Mouse (Mus musculus): ENCODE results near the gene Fut1. TPM values are rescaled to one million over a fixed set of nuclear protein-coding genes. Genes with fewer than 3 reads are reported as not detected.

The Fut1 gene
- total RNA-seq, 2 experiments from 2014 or later = not detected

- DNase-seq = no peak
Measured at GRCm38 (mm10) chr7:45598960-45599879, 17.9 kb upstream of the Fut1 start.

DNA sequence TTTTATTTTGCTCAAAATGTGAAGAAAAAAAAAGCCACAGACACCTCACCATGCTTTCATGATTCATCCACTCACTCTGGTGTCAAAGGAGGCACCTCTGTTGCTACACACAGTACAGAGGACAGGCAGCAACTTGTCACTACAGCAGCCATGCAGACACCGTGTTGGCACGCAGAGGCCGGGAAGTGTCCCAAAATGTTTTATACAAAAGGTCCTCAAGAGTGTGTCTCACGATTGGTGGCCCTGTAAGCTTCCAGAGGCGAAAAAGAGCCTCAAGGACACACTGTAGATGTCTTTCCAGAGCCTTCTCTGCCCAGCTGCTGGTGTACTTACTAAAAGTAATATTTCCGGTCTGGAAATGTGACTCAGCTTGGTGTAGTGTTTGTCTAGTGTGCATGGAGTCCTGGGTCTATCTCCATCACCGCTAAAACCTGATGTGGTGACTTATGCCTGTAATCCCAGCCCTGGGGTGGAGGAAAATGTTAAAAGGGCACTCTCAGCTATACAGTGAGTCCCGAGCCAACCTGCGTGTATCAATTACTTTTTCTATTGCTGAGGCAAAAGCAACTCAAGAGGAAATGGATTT, 11.3 kb upstream of the Fut1 start:
- DNase-seq = no peak

DNA sequence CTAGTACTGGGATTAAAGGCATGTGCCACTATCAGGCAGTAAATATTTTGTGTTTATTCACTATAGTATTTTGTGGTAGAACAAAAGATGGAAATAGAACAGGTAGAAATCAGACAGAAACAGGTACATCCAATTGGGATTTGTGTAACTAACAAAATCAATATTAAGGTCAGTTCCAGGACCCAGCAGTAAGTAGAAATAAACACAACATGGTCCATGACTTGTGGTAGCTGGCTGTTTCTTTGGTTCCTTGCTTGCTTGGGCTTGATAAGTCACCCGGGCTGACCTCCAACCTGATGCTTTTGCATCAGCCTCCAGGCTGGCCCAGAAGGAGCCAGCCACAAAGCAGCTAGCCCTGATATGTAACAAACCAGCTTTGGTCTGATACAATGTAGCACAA, 7.6 kb upstream of the Fut1 start:
- DNase-seq = no peak

GRCm38 (mm10) chr7:45616277-45616676, 812 bp upstream of the Fut1 start:
- peak in 1 of 2 experiments; percentile 27 for DNase-seq

DNA sequence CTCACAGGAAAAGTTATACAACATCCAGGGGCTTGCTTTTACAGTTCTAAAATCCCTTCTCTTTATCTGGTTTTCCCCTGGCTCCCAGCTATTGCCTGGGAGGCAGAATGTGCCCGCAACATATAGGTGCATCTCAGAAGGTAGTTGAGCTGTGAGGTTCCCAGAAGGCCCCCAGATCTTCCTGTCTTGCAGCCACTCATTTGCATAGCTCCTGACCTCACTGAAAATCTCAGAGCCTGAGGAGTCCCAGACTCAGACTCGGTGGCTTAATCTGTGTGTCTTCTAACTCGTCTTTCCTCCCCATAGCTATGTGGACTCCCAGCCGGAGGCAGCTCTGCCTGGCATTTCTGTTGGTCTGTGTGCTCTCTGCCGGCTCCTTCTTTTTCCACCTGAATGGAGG, 1.2 kb downstream of the Fut1 start:
- DNase-seq = no peak

DNA sequence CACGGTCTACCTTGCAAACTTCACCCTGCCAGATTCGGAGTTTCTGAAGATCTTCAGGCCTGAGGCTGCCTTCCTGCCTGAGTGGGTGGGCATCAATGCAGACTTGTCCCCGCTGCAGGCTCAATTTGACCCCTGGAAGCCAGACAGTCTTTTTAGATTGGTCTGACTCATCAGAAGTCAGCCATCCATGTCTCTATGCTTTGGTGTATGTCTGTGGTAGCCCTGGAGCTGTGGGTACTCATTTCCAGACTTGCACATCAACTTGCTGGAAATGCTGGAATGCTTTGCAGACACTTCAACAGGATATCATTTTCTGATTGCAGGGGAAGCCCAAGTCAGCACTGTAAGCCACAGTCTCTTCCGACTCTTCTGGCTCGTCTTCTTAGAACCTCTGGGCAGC, 2.5 kb downstream of the Fut1 start:
- no peak for DNase-seq

DNA sequence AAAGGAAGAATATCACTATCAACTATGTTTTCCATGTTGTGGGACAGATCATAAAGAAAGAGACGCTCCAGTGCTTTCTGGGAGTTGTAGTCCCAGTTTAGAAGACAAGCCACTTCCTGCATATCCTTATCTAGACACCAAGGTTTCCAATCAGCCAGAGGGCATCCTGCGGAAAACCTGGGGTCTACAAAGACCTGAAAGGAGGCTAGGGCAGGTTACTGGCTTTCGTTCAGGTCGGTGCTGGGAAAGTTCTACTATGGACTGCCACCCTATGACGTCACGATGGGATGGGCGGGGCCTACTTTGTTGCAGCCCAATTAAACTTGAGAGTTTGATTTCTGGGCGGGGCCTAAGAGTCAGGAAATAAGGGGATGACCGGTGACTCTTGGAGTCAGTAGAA, 4.4 kb downstream of the Fut1 start, which contains the start of gene Izumo1:
Gene Izumo1 (plus strand): TSS at position 369 of the 400 bp plus-strand sequence.
- DNase-seq = peak; percentile 52 to 60

- DNase-seq = no peak
Measured at GRCm38 (mm10) chr7:45623507-45623906, 6.4 kb downstream of the Fut1 start.

GRCm38 (mm10) chr7:45624718-45625117, 7.6 kb downstream of the Fut1 start:
- no peak for DNase-seq

- no peak for DNase-seq
Measured at GRCm38 (mm10) chr7:45625481-45625880, 8.4 kb downstream of the Fut1 start.

DNA sequence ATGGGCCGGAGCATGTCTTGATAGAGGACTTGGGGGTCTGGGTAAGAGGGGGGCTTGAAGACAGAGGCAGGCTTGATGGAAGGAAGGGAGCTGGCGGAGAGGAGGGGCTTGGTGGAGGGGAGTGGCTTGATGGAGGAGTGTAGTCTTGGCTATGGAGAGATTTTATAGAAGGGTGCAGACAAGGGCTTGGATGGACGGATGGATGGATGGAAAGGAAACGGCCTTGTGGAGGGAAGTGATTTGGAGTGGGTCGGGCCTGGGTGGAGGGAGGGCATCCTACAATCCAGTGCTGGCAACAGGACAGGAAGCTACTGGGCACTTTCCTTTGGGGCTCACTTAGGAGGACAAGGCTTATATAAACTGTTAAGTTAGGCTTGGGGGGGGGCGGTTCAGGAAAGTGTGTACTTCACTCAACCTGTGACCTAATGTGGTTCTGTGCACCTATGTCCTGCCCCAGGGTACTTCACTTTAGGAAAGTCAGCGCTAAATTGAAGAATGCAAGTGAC, 9.5 kb downstream of the Fut1 start:
- DNase-seq = no peak

DNA sequence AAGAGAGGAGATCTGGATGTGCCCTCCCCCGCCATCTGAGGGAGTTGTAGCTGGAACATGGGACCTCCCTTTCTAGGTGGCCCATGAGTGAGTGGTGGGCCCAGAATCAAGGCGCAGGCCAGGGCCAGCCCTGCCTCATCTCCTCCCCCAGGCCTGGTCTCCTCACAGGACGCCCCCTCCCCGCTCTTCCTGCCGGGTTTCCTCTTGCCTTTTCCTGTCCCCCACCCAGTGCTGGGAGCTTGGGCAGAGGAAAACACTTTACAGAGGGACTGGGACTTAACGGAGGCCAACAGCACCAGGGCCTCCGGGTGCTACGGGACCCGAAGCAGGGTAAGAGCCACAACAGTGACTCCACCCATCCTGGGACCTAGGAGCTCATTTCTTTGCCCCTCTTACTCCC, 10.2 kb downstream of the Fut1 start, which contains the start of gene Rasip1:
Gene Rasip1 (plus strand): TSS at position 228 of the 400 bp plus-strand sequence.
- peak; percentile 68 to 87 for DNase-seq

DNA sequence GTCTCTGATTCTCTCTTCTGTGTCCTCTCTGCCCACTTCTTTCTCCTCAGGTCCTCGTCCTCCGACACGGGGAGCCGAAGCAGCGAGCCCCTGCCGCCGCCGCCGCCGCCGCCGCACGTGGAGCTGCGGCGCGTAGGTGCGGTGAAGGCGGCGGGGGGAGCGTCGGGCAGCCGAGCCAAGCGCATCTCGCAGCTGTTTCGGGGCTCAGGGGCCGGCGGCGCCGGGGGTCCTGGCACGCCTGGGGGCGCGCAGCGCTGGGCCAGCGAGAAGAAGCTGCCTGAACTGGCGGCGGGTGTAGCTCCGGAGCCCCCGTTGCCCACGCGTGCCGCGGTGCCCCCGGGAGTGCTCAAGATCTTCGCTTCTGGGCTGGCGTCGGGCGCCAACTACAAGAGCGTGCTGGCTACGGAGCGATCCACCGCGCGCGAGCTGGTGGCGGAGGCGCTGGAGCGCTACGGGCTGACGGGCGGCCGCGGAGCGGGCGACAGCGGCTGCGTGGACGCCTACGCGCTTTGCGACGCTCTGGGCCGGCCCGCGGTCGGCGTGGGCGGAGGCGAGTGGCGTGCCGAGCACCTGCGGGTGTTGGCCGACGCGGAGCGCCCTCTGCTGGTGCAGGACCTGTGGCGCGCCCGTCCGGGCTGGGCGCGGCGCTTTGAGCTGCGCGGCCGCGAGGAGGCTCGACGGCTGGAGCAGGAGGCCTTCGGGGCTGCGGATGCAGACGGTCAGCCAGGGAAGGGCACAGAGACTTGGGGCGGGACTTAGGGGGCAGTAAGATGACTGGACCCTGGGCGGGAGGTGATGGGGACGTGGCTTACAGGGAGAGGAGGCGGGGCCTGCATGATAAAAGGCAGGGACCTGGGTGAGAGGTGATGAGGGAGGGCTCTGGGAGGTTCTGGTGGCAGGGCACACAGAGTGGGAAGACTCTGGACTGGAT, 11.5 kb downstream of the Fut1 start:
- DNase-seq = peak; percentile 89 to 91

GRCm38 (mm10) chr7:45630064-45630907, 13.2 kb downstream of the Fut1 start:
- peak in 1 of 2 experiments; percentile 46 for DNase-seq

DNA sequence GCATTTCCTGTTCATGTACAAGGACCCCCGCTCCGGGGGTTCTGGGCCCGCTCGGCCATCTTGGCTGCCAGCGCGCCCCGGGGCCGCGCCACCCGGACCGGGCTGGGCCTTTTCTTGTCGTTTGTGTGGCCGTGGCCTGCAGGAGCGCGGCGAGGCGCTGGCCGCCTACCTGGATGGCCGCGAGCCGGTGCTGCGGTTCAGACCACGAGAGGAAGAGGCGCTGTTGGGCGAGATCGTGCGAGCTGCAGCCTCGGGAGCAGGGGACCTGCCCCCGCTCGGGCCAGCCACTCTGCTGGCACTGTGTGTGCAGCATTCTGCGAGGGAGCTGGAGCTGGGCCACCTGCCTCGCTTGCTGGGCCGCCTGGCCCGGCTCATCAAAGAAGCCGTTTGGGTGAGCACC, 15.4 kb downstream of the Fut1 start:
- peak; percentile 40 to 41 for DNase-seq

DNA sequence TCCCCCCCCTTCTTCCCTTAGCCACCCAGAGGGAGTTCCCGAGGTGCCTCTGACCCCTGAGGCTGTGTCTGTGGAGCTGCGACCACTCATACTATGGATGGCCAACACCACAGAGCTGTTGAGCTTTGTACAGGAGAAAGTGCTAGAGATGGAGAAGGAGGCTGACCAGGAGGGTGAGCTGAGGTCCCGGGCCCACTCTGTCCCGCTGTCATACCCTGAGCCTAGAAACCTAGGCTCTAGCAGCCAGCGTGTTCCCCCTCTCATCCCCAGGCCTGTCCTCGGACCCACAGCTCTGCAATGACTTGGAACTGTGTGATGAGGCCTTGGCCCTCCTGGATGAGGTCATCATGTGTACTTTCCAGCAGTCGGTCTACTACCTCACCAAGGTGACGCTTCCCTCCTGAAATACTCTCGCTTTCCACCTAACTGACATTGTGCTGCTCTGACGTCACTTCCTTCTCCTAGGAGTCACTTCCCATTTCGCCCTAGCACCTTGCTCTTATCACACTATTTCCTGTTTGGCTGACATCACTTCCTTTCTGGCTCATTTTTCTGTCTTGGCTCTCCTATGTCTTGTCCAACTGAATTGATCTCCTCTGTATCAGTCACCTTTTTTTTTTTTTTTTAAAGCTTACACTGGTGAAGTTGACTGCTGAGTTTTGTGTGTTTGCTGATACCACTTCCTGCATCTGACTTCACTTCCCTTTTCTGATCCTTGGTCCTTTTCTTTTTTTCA, 18.0 kb downstream of the Fut1 start:
- peak; percentile 45 to 72 for DNase-seq

DNA sequence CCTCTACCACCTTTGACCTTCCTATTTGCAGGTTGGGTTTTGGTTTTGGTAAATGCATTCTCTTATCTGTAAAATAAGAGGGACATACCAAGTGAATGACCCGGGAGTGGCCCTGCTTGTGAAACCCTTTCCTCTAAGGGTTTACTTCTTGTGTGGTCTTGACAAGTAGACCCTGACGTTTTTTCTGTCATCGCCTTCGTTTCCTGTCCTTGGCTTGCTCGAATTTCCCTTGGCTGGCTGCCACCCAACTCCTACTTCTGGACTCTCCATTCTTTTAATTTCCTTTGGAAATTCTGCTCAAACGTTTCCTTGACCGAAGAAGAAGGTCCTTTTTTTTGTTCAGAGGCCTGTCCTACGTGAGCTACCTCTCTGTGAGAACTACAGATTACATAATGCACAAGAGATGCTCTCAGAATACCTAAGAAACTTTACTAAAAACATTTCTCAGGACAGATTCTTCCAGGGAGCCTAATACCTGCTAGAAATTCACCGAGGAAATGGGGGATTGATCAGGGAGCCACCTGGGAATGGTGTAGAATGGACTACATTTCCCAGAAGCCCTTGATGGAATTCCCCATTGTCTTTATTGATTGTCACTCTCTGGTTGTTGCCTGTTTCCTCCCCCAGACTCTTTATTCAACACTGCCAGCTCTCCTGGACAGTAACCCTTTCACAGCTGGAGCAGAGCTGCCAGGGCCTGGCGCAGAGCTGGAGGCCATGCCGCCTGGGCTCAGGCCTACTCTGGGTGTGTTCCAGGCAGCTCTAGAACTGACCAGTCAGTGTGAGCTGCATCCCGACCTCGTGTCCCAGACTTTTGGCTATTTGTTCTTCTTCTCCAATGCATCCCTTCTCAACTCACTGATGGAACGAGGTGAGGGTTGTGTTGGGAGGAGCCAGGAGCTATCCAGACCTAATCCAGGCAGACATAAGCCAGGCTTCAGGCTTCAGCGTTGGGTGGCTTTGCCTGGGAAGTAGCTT, 18.9 kb downstream of the Fut1 start:
- peak; percentile 66 to 70 for DNase-seq

- no peak for DNase-seq
Measured at GRCm38 (mm10) chr7:45637710-45638109, 20.6 kb downstream of the Fut1 start.

All from heart, adult 18-20 months (tissue).